Mouse (Mus musculus): ENCODE measurements around the gene B3gnt8.

The B3gnt8 gene

GRCm38 (mm10) chr7:25618865-25619721 lies 7.4 kb upstream of the B3gnt8 start, which contains the start of gene Dmac2:
TSS of gene Dmac2 (plus strand) at chr7:25619414.
- peak; percentile 70 for DNase-seq (ENCODE audit: low spot score)

- no peak for DNase-seq (ENCODE audit: low spot score)
Observed at GRCm38 (mm10) chr7:25619722-25619991, 6.8 kb upstream of the B3gnt8 start.

- no peak for DNase-seq (ENCODE audit: low spot score)
Observed at GRCm38 (mm10) chr7:25620101-25620500, 6.4 kb upstream of the B3gnt8 start.

- DNase-seq (ENCODE audit: low spot score): no peak
Observed at GRCm38 (mm10) chr7:25620751-25621150, 5.7 kb upstream of the B3gnt8 start.

- DNase-seq (ENCODE audit: low spot score): no peak
Observed at GRCm38 (mm10) chr7:25623857-25624370, 2.5 kb upstream of the B3gnt8 start.

- DNase-seq (ENCODE audit: low spot score): no peak
Observed at GRCm38 (mm10) chr7:25624851-25625250, 1.6 kb upstream of the B3gnt8 start.

- DNase-seq (ENCODE audit: low spot score): peak; percentile 16
Observed at GRCm38 (mm10) chr7:25625594-25626250, 732 bp upstream of the B3gnt8 start.

GRCm38 (mm10) chr7:25627431-25628322 lies 1.2 kb downstream of the B3gnt8 start:
- DNase-seq (ENCODE audit: low spot score): peak; percentile 34

GRCm38 (mm10) chr7:25628323-25628620 lies 1.8 kb downstream of the B3gnt8 start:
- no peak for DNase-seq (ENCODE audit: low spot score)

GRCm38 (mm10) chr7:25632679-25633078 lies 6.2 kb downstream of the B3gnt8 start:
- DNase-seq (ENCODE audit: low spot score): no peak

- DNase-seq (ENCODE audit: low spot score): peak; percentile 42
Observed at GRCm38 (mm10) chr7:25636373-25636772, 9.9 kb downstream of the B3gnt8 start.

GRCm38 (mm10) chr7:25637099-25637498 lies 10.6 kb downstream of the B3gnt8 start:
- no peak for DNase-seq (ENCODE audit: low spot score)

GRCm38 (mm10) chr7:25639754-25640153 lies 13.3 kb downstream of the B3gnt8 start:
- no peak for DNase-seq (ENCODE audit: low spot score)

- no peak for DNase-seq (ENCODE audit: low spot score)
Observed at GRCm38 (mm10) chr7:25644136-25644535, 17.7 kb downstream of the B3gnt8 start.

- peak; percentile 27 for DNase-seq (ENCODE audit: low spot score)
Observed at GRCm38 (mm10) chr7:25644631-25645030, 18.2 kb downstream of the B3gnt8 start.

GRCm38 (mm10) chr7:25645074-25645473 lies 18.6 kb downstream of the B3gnt8 start:
- no peak for DNase-seq (ENCODE audit: low spot score)

- DNase-seq (ENCODE audit: low spot score): no peak
Observed at GRCm38 (mm10) chr7:25647574-25648123, 21.2 kb downstream of the B3gnt8 start.

GRCm38 (mm10) chr7:25649839-25650238 lies 23.4 kb downstream of the B3gnt8 start:
- DNase-seq (ENCODE audit: low spot score): no peak

GRCm38 (mm10) chr7:25651281-25651680 lies 24.8 kb downstream of the B3gnt8 start:
- no peak for DNase-seq (ENCODE audit: low spot score)

GRCm38 (mm10) chr7:25652244-25652759 lies 25.8 kb downstream of the B3gnt8 start:
- DNase-seq (ENCODE audit: low spot score): no peak

- DNase-seq (ENCODE audit: low spot score): no peak
Observed at GRCm38 (mm10) chr7:25655601-25656428, 29.4 kb downstream of the B3gnt8 start.
